Mouse (Mus musculus) bone marrow, adult 2 months (tissue): ENCODE measurements around the gene Gm14685. TPM values are rescaled to one million over a fixed set of nuclear protein-coding genes. Genes with fewer than 3 reads are reported as not detected.
"Not testable (repeated sequence)": the region's sequence is repeated elsewhere in the genome, so short reads cannot be mapped to it uniquely, and the experiment has no call there.

Experiments used
- H3K27ac ChIP-seq: fragments of 200-500 bp; 2 replicates; pipeline ENCODE4 v1.5.1; 2012; ENCODE audit warnings: low read depth, mild to moderate bottlenecking, control low read depth, inconsistent platforms, low read length; ENCODE audit not compliant: control insufficient read depth, poor library complexity, insufficient read depth
- H3K4me1 ChIP-seq: fragments of 200-500 bp; 2 replicates; pipeline ENCODE4 v1.6.1; 2011; ENCODE audit warnings: low read length; ENCODE audit not compliant: control insufficient read depth, insufficient read depth
- H3K4me3 ChIP-seq: fragments of 200-500 bp; replicated peaks from 2 replicates; pipeline ENCODE3; 2011; ENCODE audit warnings: mild to moderate bottlenecking, low read depth, low read length, control low read depth; ENCODE audit not compliant: control insufficient read depth
- WGBS: fragments of 180-500 bp; shearing (Covaris S2); methylation state at CpG from one replicate; pipeline ENCODE4 v1.1.7; 2018; 5-methylcytosine and 5-hydroxymethylcytosine counted together
- polyA plus RNA-seq: library from polyadenylated mRNA; stranded (reverse); fragments of >200 nt; gene quantifications from 2 replicates; pipeline ENCODE4 v1.2.4, GENCODE M21; 2011; ENCODE audit warnings: low replicate concordance; ENCODE audit not compliant: missing spikeins, insufficient read depth, insufficient read length

Gene Gm14685
- polyA plus RNA-seq: not detected in 2 replicates

- H3K4me3 ChIP-seq, H3K4me1 ChIP-seq, H3K27ac ChIP-seq: not testable (repeated sequence)
- WGBS: no CpG with 5 or more reads among the region's 7 CpGs
These were observed at the start of gene Gm14685 for GRCm38 (mm10) chrX:73116747-73117146. Gene Gm14685 (plus strand): TSS chrX:73117047.

- not testable (repeated sequence) for H3K4me3 ChIP-seq, H3K4me1 ChIP-seq, H3K27ac ChIP-seq
- WGBS: 31% methylated on average over 19 of the region's 19 CpGs
These were observed 34.4 kb upstream of the Gm14685 start, which contains the start of gene Xlr4a for GRCm38 (mm10) chrX:73082267-73083055. Gene Xlr4a (minus strand): TSS chrX:73082478.

- H3K4me1 ChIP-seq, H3K4me3 ChIP-seq, H3K27ac ChIP-seq: not testable (repeated sequence)
- WGBS: 71% methylated on average over 13 of the region's 13 CpGs
These were observed 19.8 kb upstream of the Gm14685 start, which contains the start of gene Xlr3a for GRCm38 (mm10) chrX:73096941-73097508. Gene Xlr3a (minus strand): TSS chrX:73097095.

GRCm38 (mm10) chrX:73122859-73123829, 6.3 kb downstream of the Gm14685 start:
- not testable (repeated sequence) for H3K4me1 ChIP-seq, H3K27ac ChIP-seq, H3K4me3 ChIP-seq
- no CpG with 5 or more reads among the region's 12 CpGs for WGBS

- not testable (repeated sequence) for H3K4me3 ChIP-seq, H3K4me1 ChIP-seq, H3K27ac ChIP-seq
- no CpG with 5 or more reads among the region's 7 CpGs for WGBS
These were observed 26.4 kb downstream of the Gm14685 start for GRCm38 (mm10) chrX:73143218-73143618.

- H3K4me1 ChIP-seq, H3K4me3 ChIP-seq, H3K27ac ChIP-seq: not testable (repeated sequence)
- WGBS: no CpG with 5 or more reads among the region's 20 CpGs
These were observed 31.6 kb downstream of the Gm14685 start, which contains the start of gene Xlr5b for GRCm38 (mm10) chrX:73148496-73148895. Gene Xlr5b (plus strand): TSS chrX:73148796.

GRCm38 (mm10) chrX:73149350-73149749, 32.5 kb downstream of the Gm14685 start, which contains the start of gene DXBay18:
Gene DXBay18 (minus strand): TSS chrX:73149450.
- H3K4me3 ChIP-seq, H3K4me1 ChIP-seq, H3K27ac ChIP-seq: not testable (repeated sequence)
- WGBS: no CpG with 5 or more reads among the region's 7 CpGs

GRCm38 (mm10) chrX:73176889-73177288, 60.0 kb downstream of the Gm14685 start, which contains the start of gene Spin2d:
Gene Spin2d (minus strand): TSS chrX:73176989.
- not testable (repeated sequence) for H3K4me3 ChIP-seq, H3K27ac ChIP-seq, H3K4me1 ChIP-seq
- 68% methylated on average over 2 of the region's 15 CpGs for WGBS

Other genes with a start within 250 kb of the Gm14685 start
- gene Cetn2, start 198.6 kb upstream of the Gm14685 start, polyA plus RNA-seq: 14.3 and 20.8 TPM in 2 replicates
- 4.9 and 8.6 TPM in 2 replicates for gene Nsdhl, start 198.5 kb upstream of the Gm14685 start, polyA plus RNA-seq
- 0.42 TPM in 1 of 2 replicates, not detected in the other for gene Zfp185, start 129.7 kb upstream of the Gm14685 start, polyA plus RNA-seq
- not detected in 2 replicates for gene Pnma5, start 79.9 kb upstream of the Gm14685 start, polyA plus RNA-seq
- gene Pnma3, start 52.3 kb upstream of the Gm14685 start, polyA plus RNA-seq: not detected in 2 replicates
- gene Xlr4a, start 34.6 kb upstream of the Gm14685 start, polyA plus RNA-seq: 2.2 and 10.0 TPM in 2 replicates
- gene Xlr3a, start 20.0 kb upstream of the Gm14685 start, polyA plus RNA-seq: 3.3 TPM in 1 of 2 replicates, not detected in the other
- gene Xlr5b, start 31.7 kb downstream of the Gm14685 start, polyA plus RNA-seq: not detected in 2 replicates
- not detected in 2 replicates for gene DXBay18, start 32.4 kb downstream of the Gm14685 start, polyA plus RNA-seq
- gene Spin2d, start 59.9 kb downstream of the Gm14685 start, polyA plus RNA-seq: not detected in 2 replicates
- 5.4 TPM in 1 of 2 replicates, not detected in the other for gene Xlr3b, start 75.2 kb downstream of the Gm14685 start, polyA plus RNA-seq
- gene Xlr4b, start 97.3 kb downstream of the Gm14685 start, polyA plus RNA-seq: 3.9 and 26.1 TPM in 2 replicates
- 1.4 and 2.0 TPM in 2 replicates for gene F8a, start 111.2 kb downstream of the Gm14685 start, polyA plus RNA-seq
- gene Xlr4c, start 126.1 kb downstream of the Gm14685 start, polyA plus RNA-seq: 4.2 TPM in 1 of 2 replicates, not detected in the other
- 0.88 TPM in 1 of 2 replicates, not detected in the other for gene Xlr3c, start 148.3 kb downstream of the Gm14685 start, polyA plus RNA-seq
- gene Xlr5a, start 175.9 kb downstream of the Gm14685 start, polyA plus RNA-seq: not detected in 2 replicates
- gene Xlr5c, start 175.9 kb downstream of the Gm14685 start, polyA plus RNA-seq: not detected in 2 replicates
- not detected in 2 replicates for gene Gm45015, start 219.8 kb downstream of the Gm14685 start, polyA plus RNA-seq
- 1.7 and 3.4 TPM in 2 replicates for gene Zfp275, start 225.6 kb downstream of the Gm14685 start, polyA plus RNA-seq